Mouse (Mus musculus) brain, adult 2 months (tissue): ENCODE data around the gene Il11.

Experiments used
- DNase-seq: peaks from one replicate; pipeline ENCODE4 v3.0.0; 2011; ENCODE audit warnings: low read depth, low spot score

Gene Il11

DNA sequence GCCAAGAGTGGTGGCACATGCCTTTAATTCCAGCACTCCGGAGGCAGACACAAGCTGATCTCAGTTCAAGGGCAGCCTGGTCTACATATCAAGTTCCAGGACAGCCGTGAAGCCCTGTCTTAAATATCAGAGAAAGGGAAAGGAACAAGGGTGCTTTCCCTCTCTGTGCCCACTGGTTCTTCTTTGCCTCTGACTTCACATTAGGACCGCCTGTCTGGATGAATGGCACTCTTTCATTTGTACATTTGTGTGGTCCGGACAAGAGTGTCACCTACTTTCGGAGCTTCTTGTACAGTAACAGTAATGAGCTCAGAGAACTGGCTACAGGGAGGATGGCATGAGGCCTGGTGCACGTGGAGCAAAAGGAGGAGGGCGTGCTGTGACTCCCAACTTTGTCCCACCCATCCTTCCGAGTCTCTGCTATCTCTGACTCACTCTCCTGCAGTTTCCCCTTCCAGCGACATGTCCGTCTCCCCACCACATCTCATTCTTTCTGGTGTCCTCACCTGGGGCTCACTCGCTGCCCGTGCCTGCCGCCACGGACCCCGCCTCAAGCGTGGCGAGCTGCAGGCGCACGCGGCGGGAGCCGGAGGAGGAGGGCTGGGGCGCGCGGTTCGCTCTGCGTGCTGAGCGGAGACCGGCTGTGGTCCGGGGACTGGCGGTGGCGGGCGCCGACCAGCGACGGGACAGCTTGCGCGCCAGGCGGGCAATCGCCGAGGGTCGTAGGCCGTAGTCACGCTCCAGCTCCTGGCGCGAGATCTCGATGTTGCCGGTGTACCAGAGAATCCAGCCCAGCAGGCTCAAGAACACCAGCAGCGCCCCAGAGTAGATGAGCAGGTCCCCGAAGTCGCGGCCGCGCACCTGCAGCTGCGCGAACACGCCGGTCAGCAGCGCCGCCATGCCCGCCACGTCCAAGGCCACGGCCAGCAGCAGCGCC lies 6.1 kb upstream of the Il11 start:
- peak; percentile 70 for DNase-seq

DNA sequence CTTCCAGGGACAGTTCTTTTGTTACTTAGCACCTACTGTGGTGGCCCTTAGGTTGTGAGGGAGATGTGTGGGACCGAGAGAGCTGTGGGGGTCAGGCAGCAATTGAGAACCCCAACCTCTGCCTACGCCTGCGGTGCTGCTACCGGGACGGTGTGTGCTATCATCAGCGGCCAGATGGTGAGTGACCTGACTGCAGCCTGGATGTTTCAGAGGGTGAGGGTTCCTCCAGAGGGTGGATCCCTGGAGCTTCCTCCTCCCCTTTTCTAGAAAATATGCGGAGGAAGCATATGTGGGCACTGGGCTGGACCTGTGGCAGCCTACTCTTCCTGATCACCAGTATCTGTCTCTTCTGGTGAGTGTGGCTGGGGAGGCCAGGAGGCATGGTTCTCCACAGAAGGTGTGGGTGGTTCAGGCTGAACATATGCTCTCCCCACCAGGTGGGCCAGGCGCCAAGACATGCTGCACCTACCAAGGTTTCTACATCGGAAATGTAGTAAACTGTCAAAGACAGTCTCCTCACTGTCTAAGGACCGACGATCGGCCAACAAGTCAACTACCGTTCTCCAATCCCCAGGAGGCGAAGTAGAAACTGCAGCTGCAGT lies 1.1 kb upstream of the Il11 start:
- peak; percentile 92 for DNase-seq

- no peak for DNase-seq
These were observed 529 bp downstream of the Il11 start for GRCm38 (mm10) chr7:4782130-4782529.

- no peak for DNase-seq
These were observed 2.7 kb downstream of the Il11 start for GRCm38 (mm10) chr7:4779921-4780320.

DNA sequence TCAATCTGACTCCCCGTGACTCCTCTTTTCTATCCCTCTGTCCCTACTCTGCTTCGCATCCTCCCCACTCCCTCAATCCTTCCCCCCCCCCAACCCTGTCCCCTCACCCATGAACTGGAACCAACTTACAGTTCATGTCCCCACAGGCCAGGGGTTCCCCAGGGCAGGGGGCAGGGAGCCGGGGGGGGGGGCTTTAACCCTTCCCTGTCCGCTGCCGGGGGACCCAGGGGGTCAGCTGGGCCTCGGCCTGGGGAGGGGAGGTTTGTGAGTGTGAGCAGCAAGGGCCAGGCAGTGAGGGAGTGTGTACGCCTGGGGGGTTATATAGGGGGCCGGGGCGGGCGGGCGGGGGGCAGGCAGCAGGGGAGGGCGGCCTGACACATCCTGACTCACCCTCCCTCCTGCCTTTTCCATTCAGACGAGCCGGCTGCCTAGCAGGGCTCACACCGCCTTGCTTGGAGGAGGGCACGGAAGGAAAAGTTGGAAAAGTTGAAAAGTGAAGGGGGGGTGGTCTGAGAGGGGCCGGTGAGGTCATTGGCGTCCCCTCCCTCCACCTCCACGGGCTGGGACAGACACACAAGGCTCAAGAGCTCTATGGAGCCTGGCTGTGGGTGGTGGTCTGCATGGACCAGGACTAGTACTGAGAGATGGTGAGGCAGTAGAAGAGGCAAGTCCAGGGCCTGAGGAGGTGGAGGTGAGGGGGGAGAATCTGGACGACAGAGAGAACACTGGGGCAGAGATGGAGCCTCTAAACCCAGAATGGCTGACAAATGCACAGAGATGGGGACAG lies 4.6 kb downstream of the Il11 start:
- no peak for DNase-seq

DNA sequence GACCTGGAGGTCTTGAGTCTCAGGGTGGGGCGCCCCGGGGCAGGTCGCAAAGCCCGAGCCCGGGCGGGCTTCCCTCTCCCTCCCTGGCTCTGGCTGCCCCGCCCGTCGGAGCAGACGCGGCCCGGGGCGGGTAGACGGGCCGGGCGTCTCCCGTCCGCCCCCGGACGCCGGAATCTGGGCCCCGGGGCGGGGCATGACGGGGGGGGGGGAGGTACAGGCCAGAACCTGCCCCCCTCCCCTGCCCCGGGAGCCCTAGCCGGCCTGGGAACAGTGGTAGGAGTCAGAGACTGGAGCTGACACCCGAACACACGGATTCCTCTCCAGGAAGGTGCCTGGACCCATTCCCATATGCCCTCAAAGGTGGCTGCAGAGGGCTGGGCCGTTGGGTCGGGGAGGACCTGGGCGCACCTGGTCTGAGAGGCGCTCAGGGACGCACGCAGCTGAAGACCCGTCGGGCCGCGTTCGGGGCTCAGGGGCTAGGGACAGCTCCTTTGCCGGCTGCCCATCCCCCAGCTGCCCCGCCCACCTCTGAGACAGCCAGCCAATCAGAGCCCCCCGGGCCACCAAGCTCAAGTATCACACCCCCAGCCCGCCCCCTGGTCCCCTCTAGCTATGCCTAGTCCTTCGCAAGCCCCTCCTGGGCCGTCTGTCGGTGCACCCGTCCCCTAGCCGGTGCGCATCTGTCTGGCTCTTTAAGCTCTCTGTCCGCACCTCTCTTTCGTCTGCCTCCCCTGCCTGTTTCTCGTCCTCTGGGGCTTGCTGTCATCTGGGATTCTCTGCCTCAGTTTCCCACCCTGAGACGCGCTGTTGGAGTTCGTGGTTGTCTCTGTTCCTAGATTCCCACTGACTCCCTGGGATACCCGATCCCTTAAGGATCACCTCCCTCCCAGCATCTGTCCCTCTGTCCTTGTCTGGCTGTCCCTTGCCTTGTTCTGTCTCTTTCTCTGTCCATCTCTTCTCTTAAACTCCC lies 5.5 kb downstream of the Il11 start:
- no peak for DNase-seq

- no peak for DNase-seq
These were observed 6.5 kb downstream of the Il11 start for GRCm38 (mm10) chr7:4776131-4776530.

DNA sequence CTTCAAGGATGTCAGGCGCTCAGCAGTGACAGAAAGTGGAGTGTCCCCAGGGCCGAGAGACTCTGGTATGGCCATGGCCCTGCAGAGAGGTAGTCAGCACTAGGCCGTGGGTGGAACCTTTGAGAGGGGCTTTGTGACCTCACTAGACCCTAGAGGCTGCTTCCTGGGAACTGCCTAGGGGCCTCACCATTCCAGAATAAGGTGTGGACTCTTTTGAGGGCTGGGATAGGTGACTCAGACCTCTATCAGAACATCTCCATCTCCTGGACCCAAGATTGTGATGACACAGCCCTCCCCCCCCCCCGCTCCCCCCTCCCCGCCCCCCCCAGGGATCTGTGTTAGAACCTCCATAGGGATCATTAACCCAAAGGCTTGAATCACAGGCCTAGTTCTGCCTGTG lies 11.5 kb downstream of the Il11 start, which contains the start of gene Fam71e2:
Fam71e2 (minus strand) TSS at position 101 of the 400 bp plus-strand sequence.
- no peak for DNase-seq

GRCm38 (mm10) chr7:4764946-4765710 lies 17.5 kb downstream of the Il11 start:
- DNase-seq: peak; percentile 80

- no peak for DNase-seq
These were observed 23.0 kb downstream of the Il11 start for GRCm38 (mm10) chr7:4759670-4760069.

DNA sequence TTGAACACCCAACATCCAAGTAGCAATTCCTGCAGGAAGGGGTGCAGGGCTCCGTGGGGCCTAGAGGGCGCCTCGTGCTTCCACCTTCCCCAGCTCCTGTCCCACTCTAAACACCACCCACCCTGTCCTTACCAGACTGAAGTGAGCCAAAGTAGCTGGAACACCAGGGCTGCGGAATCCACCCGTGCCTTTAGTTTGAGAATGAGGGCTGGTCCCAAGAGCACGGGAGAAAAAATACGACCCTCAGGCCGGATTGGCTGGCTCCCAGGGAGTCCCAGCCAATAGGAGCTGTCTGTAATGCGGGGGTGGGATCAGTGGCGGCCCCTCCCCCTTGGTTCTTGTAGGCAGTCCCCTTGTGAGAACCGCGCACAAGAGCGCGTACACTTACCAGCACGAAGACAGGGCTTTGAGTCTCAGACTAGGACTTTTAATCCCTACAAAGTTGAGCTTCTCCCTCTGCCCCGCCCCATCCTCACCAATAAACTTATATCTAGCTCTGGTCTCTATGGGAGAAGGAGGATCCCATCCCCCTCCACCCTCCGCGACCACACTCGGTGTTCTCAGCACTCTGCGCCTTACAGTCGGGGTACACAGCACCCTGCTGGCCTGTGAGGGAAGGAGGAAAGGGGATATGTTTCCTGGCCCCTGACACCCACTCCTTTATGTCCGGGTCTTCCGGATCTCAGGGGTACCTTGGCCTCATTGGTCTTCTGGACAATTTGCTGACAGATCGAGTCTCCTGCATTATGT lies 29.7 kb downstream of the Il11 start, which contains the start of gene Cox6b2:
Cox6b2 (minus strand) TSS at position 274 of the 750 bp plus-strand sequence.
- peak; percentile 67 for DNase-seq

GRCm38 (mm10) chr7:4751971-4752820 lies 30.5 kb downstream of the Il11 start:
- DNase-seq: peak; percentile 19

DNA sequence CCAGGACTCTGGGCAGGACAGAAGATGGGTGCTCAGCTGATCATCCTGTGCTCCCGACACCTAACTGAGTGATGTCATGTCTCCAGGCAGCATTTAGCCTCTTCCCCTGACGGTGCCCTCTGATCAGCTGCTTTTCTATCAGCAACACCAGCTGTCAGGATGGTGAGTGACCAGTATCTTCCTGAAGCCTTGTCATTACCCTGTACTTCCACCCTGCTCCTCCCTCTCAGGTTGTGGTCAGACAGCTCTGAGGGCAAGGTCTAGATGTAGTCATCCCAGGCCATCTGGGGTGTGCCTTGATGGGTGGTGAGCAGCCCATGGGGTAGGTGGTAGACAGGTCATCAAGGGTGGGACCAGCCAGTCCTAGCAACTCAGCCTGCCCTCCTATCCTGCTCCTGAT lies 33.5 kb downstream of the Il11 start:
- no peak for DNase-seq

GRCm38 (mm10) chr7:4748321-4748720 lies 34.3 kb downstream of the Il11 start:
- no peak for DNase-seq

- no peak for DNase-seq
These were observed 35.3 kb downstream of the Il11 start for GRCm38 (mm10) chr7:4747156-4747899.

DNA sequence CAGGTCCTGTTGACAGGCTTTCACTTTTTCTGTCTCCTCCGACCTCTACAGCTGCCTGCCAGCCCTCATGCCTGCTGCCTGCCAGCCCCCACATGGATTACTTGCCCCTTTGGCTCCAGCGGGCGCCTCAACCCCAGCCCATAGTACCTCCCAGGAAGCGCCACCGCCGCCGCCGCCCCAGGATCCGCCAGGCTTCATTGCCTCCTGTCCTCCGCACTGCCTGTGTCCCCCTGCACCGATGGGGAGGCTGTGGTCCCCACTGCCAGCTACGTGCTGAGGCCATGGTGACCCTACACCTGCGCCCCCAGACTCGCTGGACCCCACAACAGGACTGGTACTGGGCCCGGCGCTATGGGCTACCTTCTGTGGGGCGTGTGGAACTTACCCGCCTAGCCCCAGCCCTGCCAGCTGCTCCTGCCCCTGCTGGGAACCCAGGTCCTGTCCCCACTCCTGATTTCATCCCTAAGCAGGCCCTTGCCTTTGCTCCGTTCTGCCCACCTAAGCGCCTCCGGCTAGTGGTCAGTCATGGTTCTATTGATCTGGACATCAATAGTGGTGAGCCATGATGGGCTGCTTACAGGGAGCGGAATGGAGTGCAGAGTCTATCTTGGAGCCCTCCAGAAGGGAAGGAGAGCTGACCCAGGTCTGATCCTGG lies 36.2 kb downstream of the Il11 start:
- no peak for DNase-seq

DNA sequence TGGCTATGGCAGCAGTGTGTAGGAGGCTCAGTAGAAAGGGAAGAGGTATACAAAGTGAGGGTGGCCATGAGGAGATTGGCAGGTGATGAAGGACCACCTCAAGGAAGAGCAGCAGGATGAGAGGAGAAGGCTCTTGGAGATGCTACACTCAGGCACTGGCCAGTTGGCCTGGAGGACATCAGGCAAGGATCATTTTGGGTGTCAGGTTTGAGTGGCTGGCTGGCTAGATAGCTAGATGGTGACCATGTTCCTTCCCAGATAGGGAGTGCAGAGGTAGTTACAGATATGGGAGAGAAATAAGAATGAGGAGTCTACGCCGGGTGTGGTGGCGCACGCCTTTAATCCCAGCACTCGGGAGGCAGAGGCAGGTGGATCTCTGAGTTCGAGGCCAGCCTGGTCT lies 37.8 kb downstream of the Il11 start:
- DNase-seq: no peak
